Mouse (Mus musculus): ENCODE measurements around the gene Crebrf. TPM values are rescaled to one million over a fixed set of nuclear protein-coding genes. Genes with fewer than 3 reads are reported as not detected.

The Crebrf gene
- total and polyA plus RNA-seq, 3 experiments, result 1.3 to 3.8 TPM; not detected in 1

- Histone ChIP-seq H3K9me3 (replicated peaks; ENCODE audit: insufficient read depth, low read length) (no peaks in the 10 kb centered on the region), H3K4me3 (ENCODE audit: control insufficient read depth in 1 of 2, insufficient read depth in 1 of 2, low read depth in 2 of 2, low read length in 2 of 2) (no peak overlapping the region), H3K27ac (ENCODE audit: control insufficient read depth, low read depth, low read length) (no peak overlapping the region), H3K36me3 (ENCODE audit: control insufficient read depth in 1 of 2, insufficient read depth in 2 of 2, low read length in 2 of 2) (peaks cover 3 to 7% of the 10 kb centered on the region in 2 experiments; a peak in 3 of 4 replicates), H3K27me3 (ENCODE audit: control insufficient read depth in 1 of 2, insufficient read depth in 2 of 2, low read length in 2 of 2) (no peaks in the 10 kb centered on the region), H3K79me2 (ENCODE audit: control insufficient read depth, insufficient read depth, low read length, poor library complexity) (no peaks in the 10 kb centered on the region), H3K9ac (ENCODE audit: control insufficient read depth, low read depth, low read length, poor library complexity, severe bottlenecking) (no peak overlapping the region), H3K4me1 (ENCODE audit: control insufficient read depth in 1 of 2, insufficient read depth in 2 of 2, low read length in 2 of 2) (peaks cover 3 to 6% of the 10 kb centered on the region in 2 experiments; a peak in 2 of 4 replicates)
- TF ChIP-seq BHLHE40 (IDR thresholded peaks at IDR 0.05; ENCODE audit: borderline replicate concordance, low read depth, low read length) (no peak), HCFC1 (IDR thresholded peaks at IDR 0.05; ENCODE audit: low read depth, low read length) (no peak), ZNF384 (IDR thresholded peaks at IDR 0.05; ENCODE audit: low read depth, low read length) (no peak), MXI1 (IDR thresholded peaks at IDR 0.05; ENCODE audit: low read depth, low read length) (no peak), USF1 (IDR thresholded peaks at IDR 0.05; ENCODE audit: low read depth, low read length) (no peak), ELF1 (IDR thresholded peaks at IDR 0.05; ENCODE audit: low read depth, low read length) (no peak), ETS1 (IDR thresholded peaks at IDR 0.05; ENCODE audit: low read depth, low read length) (no peak), ZKSCAN1 (IDR thresholded peaks at IDR 0.05; ENCODE audit: low read depth, low read length) (no peak), UBTF (IDR thresholded peaks at IDR 0.05; ENCODE audit: borderline replicate concordance, insufficient read depth, low read depth, low read length) (no peak), USF2 (IDR thresholded peaks at IDR 0.05; ENCODE audit: borderline replicate concordance in 1 of 2, insufficient read depth in 1 of 2, low read depth in 1 of 2, low read length in 2 of 2) (no peak), RCOR1 (IDR thresholded peaks at IDR 0.05; ENCODE audit: low read depth, low read length) (no peak), NRF1 (IDR thresholded peaks at IDR 0.05; ENCODE audit: insufficient read depth, low read depth, low read length, poor library complexity, severe bottlenecking) (no peak), MAZ (IDR thresholded peaks at IDR 0.05; ENCODE audit: low read depth, low read length) (no peak)
- DNase-seq (ENCODE audit: low read depth, low spot score), result no peak
Observed at GRCm38 (mm10) chr17:26789460-26790268, 74.2 kb downstream of the Crebrf start.

- no peak for DNase-seq (ENCODE audit: low read depth, low spot score)
- Histone ChIP-seq H3K9me3 (replicated peaks; ENCODE audit: insufficient read depth, low read length) (no peaks in the 10 kb centered on the region), H3K4me1 (ENCODE audit: control insufficient read depth in 1 of 2, insufficient read depth in 2 of 2, low read length in 2 of 2) (peaks cover 3 to 6% of the 10 kb centered on the region in 2 experiments; a peak in 2 of 4 replicates), H3K27me3 (ENCODE audit: control insufficient read depth in 1 of 2, insufficient read depth in 2 of 2, low read length in 2 of 2) (no peaks in the 10 kb centered on the region), H3K79me2 (ENCODE audit: control insufficient read depth, insufficient read depth, low read length, poor library complexity) (no peaks in the 10 kb centered on the region), H3K9ac (ENCODE audit: control insufficient read depth, low read depth, low read length, poor library complexity, severe bottlenecking) (no peak overlapping the region), H3K4me3 (ENCODE audit: control insufficient read depth in 1 of 2, insufficient read depth in 1 of 2, low read depth in 2 of 2, low read length in 2 of 2) (no peak overlapping the region), H3K27ac (ENCODE audit: control insufficient read depth, low read depth, low read length) (no peak overlapping the region), H3K36me3 (ENCODE audit: control insufficient read depth in 1 of 2, insufficient read depth in 2 of 2, low read length in 2 of 2) (peaks cover 3 to 7% of the 10 kb centered on the region in 2 experiments; a peak in 3 of 4 replicates)
- TF ChIP-seq POLR2AphosphoS2 (IDR thresholded peaks at IDR 0.05; ENCODE audit: low read length) (no peak), USF2 (IDR thresholded peaks at IDR 0.05; ENCODE audit: borderline replicate concordance in 1 of 2, insufficient read depth in 1 of 2, low read depth in 1 of 2, low read length in 2 of 2) (no peak), ZNF384 (IDR thresholded peaks at IDR 0.05; ENCODE audit: low read depth, low read length) (no peak), SIN3A (IDR thresholded peaks at IDR 0.05; ENCODE audit: low read length) (no peak), BHLHE40 (IDR thresholded peaks at IDR 0.05; ENCODE audit: borderline replicate concordance, low read depth, low read length) (no peak), MAX (IDR thresholded peaks at IDR 0.05; ENCODE audit: low read length) (no peak), E2F4 (IDR thresholded peaks at IDR 0.05; ENCODE audit: borderline replicate concordance, low read depth, low read length) (no peak)
Observed at GRCm38 (mm10) chr17:26790269-26791214, 75.1 kb downstream of the Crebrf start.

All from MEL (cell line).